ENCODE assay signal across 8 mouse cellular contexts in the genomic region with DNA sequence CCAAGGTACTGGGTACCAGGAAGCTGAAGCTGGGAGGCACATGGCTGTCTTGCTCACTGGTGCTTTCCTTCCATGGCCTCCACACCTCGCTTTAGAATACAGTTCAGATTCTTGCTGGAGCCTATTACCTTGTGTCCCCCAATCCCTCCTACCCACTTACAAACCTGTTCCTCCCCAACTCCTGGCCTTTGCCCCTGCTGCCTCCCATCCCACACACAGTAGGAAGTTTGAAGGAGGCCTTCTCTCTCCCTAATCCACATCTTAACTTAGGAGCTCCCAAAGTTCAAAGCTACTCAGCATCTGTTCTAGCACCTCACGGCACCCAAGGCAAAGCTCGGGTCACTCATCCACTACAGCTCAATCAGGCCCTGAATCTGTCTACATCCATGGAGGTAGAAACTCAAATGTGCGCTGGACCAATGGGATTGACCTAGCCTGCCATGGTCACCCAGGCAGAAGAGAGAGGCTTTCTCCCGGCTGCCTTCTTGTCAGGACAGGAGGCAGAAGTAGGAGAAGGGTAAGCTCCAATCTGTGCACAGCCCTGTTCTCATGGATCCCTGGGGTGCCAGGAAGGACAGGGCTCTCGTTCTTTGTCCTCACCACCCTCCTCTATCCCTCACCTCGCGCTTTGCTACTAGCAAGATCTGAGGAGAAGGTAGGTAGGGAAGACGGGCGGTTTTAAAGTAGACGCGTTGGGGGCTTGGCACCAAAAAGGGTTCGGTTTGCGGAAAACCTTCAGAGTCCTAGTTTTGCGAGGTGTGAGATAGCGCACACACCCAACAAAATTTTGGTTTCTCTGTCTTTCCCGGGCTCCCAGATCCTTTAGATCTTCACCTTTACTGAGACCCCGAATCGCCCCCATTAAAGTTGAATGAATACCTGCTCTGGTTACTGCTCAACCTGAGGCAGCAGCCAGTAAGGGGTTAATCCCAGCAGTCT. TPM values are rescaled to one million over a fixed set of nuclear protein-coding genes. Genes with fewer than 3 reads are reported as not detected.
DNase-seq lines count a peak whose midpoint lies in the region; ATAC-seq and TF ChIP-seq lines count a peak whose summit lies in the region.

No protein-coding gene starts in this region.

- peak overlapping the region; percentile 58 for H3K9ac ChIP-seq in heart, postnatal 0 days (replicated peaks; ENCODE audit: low read depth, low read length)
- peak overlapping the region; percentile 35 for H3K9ac ChIP-seq in liver, embryonic 14.5 days (replicated peaks)
- H3K9ac ChIP-seq in stomach, embryonic 16.5 days (ENCODE audit: low read length): peak overlapping the region; percentile 83

- peaks cover 4% of the 10 kb centered on the region; the same call in 1 of the 2 replicates for H3K36me3 ChIP-seq in heart, postnatal 0 days (replicated peaks; ENCODE audit: control insufficient read depth, insufficient read depth, low read length)
- no peaks in the 10 kb centered on the region for H3K36me3 ChIP-seq in liver, embryonic 14.5 days (replicated peaks; ENCODE audit: control insufficient read depth, insufficient read depth, low read depth)
- no peaks in the 10 kb centered on the region for H3K36me3 ChIP-seq in stomach, embryonic 16.5 days (ENCODE audit: control insufficient read depth, insufficient read depth, low read length)

- H3K4me2 ChIP-seq in heart, postnatal 0 days (ENCODE audit: low read depth, low read length): peak overlapping the region; percentile 74
- H3K4me2 ChIP-seq in liver, embryonic 14.5 days (ENCODE audit: low read depth): peak overlapping the region; percentile 65
- H3K4me2 ChIP-seq in stomach, embryonic 16.5 days (ENCODE audit: low read depth, low read length): peak overlapping the region; percentile 75

- no peak; the same call in 1 of the 2 replicates for TF ChIP-seq EP300 in heart, postnatal 0 days (IDR thresholded peaks at IDR 0.05; ENCODE audit: low read depth)
- no peak for TF ChIP-seq EP300 in liver, embryonic 14.5 days (IDR thresholded peaks at IDR 0.05; ENCODE audit: low read depth)

- H3K4me1 ChIP-seq in cerebellum, adult 2 months (ENCODE audit: control insufficient read depth, insufficient read depth, low read length): peaks cover 9% of the 10 kb centered on the region; the same call in 1 of the 2 replicates
- H3K4me1 ChIP-seq in heart, postnatal 0 days (ENCODE audit: control insufficient read depth, insufficient read depth): peaks cover 6% of the 10 kb centered on the region
- peaks cover 0 to 11% of the 10 kb centered on the region in 2 experiments; a peak in 2 of 4 replicates for H3K4me1 ChIP-seq in liver, embryonic 14.5 days (replicated peaks; ENCODE audit: control insufficient read depth in 2 of 2, insufficient read depth in 2 of 2, low read length in 1 of 2)
- H3K4me1 ChIP-seq in stomach, embryonic 16.5 days (ENCODE audit: control insufficient read depth, insufficient read depth, low read length): peaks cover 15% of the 10 kb centered on the region; the same call in 1 of the 2 replicates

- H3K9me3 ChIP-seq in heart, postnatal 0 days (replicated peaks; ENCODE audit: control insufficient read depth, low read length): no peaks in the 10 kb centered on the region
- no peaks in the 10 kb centered on the region for H3K9me3 ChIP-seq in liver, embryonic 14.5 days (ENCODE audit: control insufficient read depth, low read length)
- H3K9me3 ChIP-seq in stomach, embryonic 16.5 days (replicated peaks; ENCODE audit: control insufficient read depth, low read length): no peaks in the 10 kb centered on the region

- TF ChIP-seq POLR2A in cerebellum, adult 2 months (IDR thresholded peaks at IDR 0.05; ENCODE audit: borderline replicate concordance, insufficient read depth, low read length): no peak

- DNase-seq in cerebellum, adult 2 months: peak; percentile 53 to 60
- DNase-seq in cerebellum, adult 8-10 months: no peak
- DNase-seq in 3T3-L1 (ENCODE audit: low read depth, low spot score): peak; percentile 35
- DNase-seq in cerebellum, postnatal 14 days: peak; percentile 59 to 65
- DNase-seq in heart, postnatal 0 days (ENCODE audit: low spot score): peak; percentile 15
- DNase-seq in liver, embryonic 14.5 days (ENCODE audit: low read depth in 3 of 3, low spot score in 3 of 3): no peak
- DNase-seq in right cerebral cortex, postnatal 4 days: no peak

- peak; percentile 42; the same call in 1 of the 2 replicates for ATAC-seq in heart, postnatal 0 days (ENCODE audit: insufficient read depth, low read depth)
- ATAC-seq in liver, embryonic 14.5 days (ENCODE audit: insufficient read depth): no peak
- ATAC-seq in stomach, embryonic 16.5 days (ENCODE audit: insufficient read depth, low FRiP score): peak; percentile 35; the same call in 1 of the 2 replicates

- H3K4me3 ChIP-seq in cerebellum, adult 2 months (replicated peaks; ENCODE audit: insufficient read depth, low read depth, low read length): peak overlapping the region; percentile 68
- peak overlapping the region; percentile 56 for H3K4me3 ChIP-seq in heart, postnatal 0 days (ENCODE audit: low read depth, low read length)
- peak overlapping the region; percentile 54 to 68 for H3K4me3 ChIP-seq in liver, embryonic 14.5 days (ENCODE audit: insufficient read depth in 1 of 2, low read depth in 2 of 2, low read length in 2 of 2)
- peak overlapping the region; percentile 64 for H3K4me3 ChIP-seq in stomach, embryonic 16.5 days (replicated peaks; ENCODE audit: low read length)

- 7% methylated on average over 19 of the region's 19 CpGs for WGBS in cerebellum, adult 2 months
- 5% methylated on average over 19 of the region's 19 CpGs for WGBS in heart, postnatal 0 days
- WGBS in liver, embryonic 14.5 days (ENCODE audit: insufficient replicate concordance): 8% methylated on average over 19 of the region's 19 CpGs
- WGBS in stomach, embryonic 16.5 days: 6% methylated on average over 19 of the region's 19 CpGs

- H3K27ac ChIP-seq in cerebellum, adult 2 months (ENCODE audit: insufficient read depth, low read length): peak overlapping the region; percentile 93
- H3K27ac ChIP-seq in heart, postnatal 0 days (ENCODE audit: low read depth): peak overlapping the region; percentile 82
- no peak overlapping the region for H3K27ac ChIP-seq in liver, embryonic 14.5 days
- H3K27ac ChIP-seq in stomach, embryonic 16.5 days (ENCODE audit: low read length): peak overlapping the region; percentile 93

- no peaks in the 10 kb centered on the region for H3K27me3 ChIP-seq in cerebellum, adult 2 months (ENCODE audit: control insufficient read depth, insufficient read depth, low read length)
- no peaks in the 10 kb centered on the region for H3K27me3 ChIP-seq in heart, postnatal 0 days (ENCODE audit: control insufficient read depth, insufficient read depth, low read length)
- no peaks in the 10 kb centered on the region for H3K27me3 ChIP-seq in liver, embryonic 14.5 days (ENCODE audit: control insufficient read depth, insufficient read depth, low read length)
- H3K27me3 ChIP-seq in stomach, embryonic 16.5 days (ENCODE audit: control insufficient read depth, insufficient read depth, low read length): no peaks in the 10 kb centered on the region

- TF ChIP-seq CTCF in cerebellum, adult 2 months (IDR thresholded peaks at IDR 0.05; ENCODE audit: borderline replicate concordance, insufficient read depth, low read depth, low read length): no peak
- no peak for TF ChIP-seq CTCF in heart, postnatal 0 days (IDR thresholded peaks at IDR 0.05; ENCODE audit: low read depth)
- TF ChIP-seq CTCF in liver, embryonic 14.5 days (IDR thresholded peaks at IDR 0.05; ENCODE audit: low read depth): no peak

RNA-seq across cellular contexts. Expression of a gene that starts 0.6 kb away (rescaled TPM):
- polyA plus RNA-seq in cerebellum, adult 2 months (2012; rRNA removed): 15.2 and 15.7 TPM in 2 replicates
- total RNA-seq in heart, postnatal 0 days (2014; rRNA removed; ENCODE audit: low replicate concordance): 10.3 and 13.6 TPM in 2 replicates
- polyA plus RNA-seq in heart, postnatal 0 days (2015; fragmentation: Nextera tagmentation; extraction: Ambion mirVana): 5.1 and 5.9 TPM in 2 replicates
- 1.4 and 1.5 TPM in 2 replicates for polyA plus RNA-seq in liver, embryonic 14.5 days (2012; rRNA removed)
- 0.95 and 1.00 TPM in 2 replicates for polyA plus RNA-seq in liver, embryonic 14.5 days (2014; fragmentation: Nextera tagmentation; extraction: Ambion mirVana)
- polyA plus RNA-seq in stomach, embryonic 16.5 days (2015; fragmentation: Nextera tagmentation; extraction: Ambion mirVana): 8.4 and 8.9 TPM in 2 replicates

RNA-seq across cellular contexts. Expression of a gene that starts 10.7 kb away (rescaled TPM):
- 150 and 170 TPM in 2 replicates for polyA plus RNA-seq in cerebellum, adult 2 months (2012; rRNA removed)
- 21.1 and 45.2 TPM in 2 replicates for total RNA-seq in heart, postnatal 0 days (2014; rRNA removed; ENCODE audit: low replicate concordance)
- polyA plus RNA-seq in heart, postnatal 0 days (2015; fragmentation: Nextera tagmentation; extraction: Ambion mirVana): 69.4 and 71.8 TPM in 2 replicates
- 45.8 and 51.4 TPM in 2 replicates for polyA plus RNA-seq in liver, embryonic 14.5 days (2012; rRNA removed)
- 57.1 and 65.2 TPM in 2 replicates for polyA plus RNA-seq in liver, embryonic 14.5 days (2014; fragmentation: Nextera tagmentation; extraction: Ambion mirVana)
- 84.3 and 92.9 TPM in 2 replicates for polyA plus RNA-seq in stomach, embryonic 16.5 days (2015; fragmentation: Nextera tagmentation; extraction: Ambion mirVana)

RNA-seq across cellular contexts. Expression of a gene that starts 17.0 kb away (rescaled TPM):
- 192 and 203 TPM in 2 replicates for polyA plus RNA-seq in cerebellum, adult 2 months (2012; rRNA removed)
- total RNA-seq in heart, postnatal 0 days (2014; rRNA removed; ENCODE audit: low replicate concordance): 106 and 138 TPM in 2 replicates
- 31.8 and 35.6 TPM in 2 replicates for polyA plus RNA-seq in heart, postnatal 0 days (2015; fragmentation: Nextera tagmentation; extraction: Ambion mirVana)
- polyA plus RNA-seq in liver, embryonic 14.5 days (2012; rRNA removed): 27.1 and 35.4 TPM in 2 replicates
- polyA plus RNA-seq in liver, embryonic 14.5 days (2014; fragmentation: Nextera tagmentation; extraction: Ambion mirVana): 7.4 and 11.5 TPM in 2 replicates
- polyA plus RNA-seq in stomach, embryonic 16.5 days (2015; fragmentation: Nextera tagmentation; extraction: Ambion mirVana): 74.8 and 80.9 TPM in 2 replicates

Comparison
In these comparisons a context has a peak if more than half of its experiments do, and no peak if none do; other contexts are left out.
1. DNase-seq: peak in cerebellum, adult 2 months (2 of 2), 3T3-L1 (single experiment), cerebellum, postnatal 14 days (2 of 2) and heart, postnatal 0 days (single experiment); none in cerebellum, adult 8-10 months (single experiment), liver, embryonic 14.5 days (0 of 3) and right cerebral cortex, postnatal 4 days (single experiment).
2. Peak in every context shown above with its lines, with median percentiles within 50 percentile points of each other: H3K4me3 ChIP-seq, H3K4me2 ChIP-seq and H3K9ac ChIP-seq.